Mouse (Mus musculus): Measurements from ENCODE around the gene Lamc1. TPM values are rescaled to one million over a fixed set of nuclear protein-coding genes. Genes with fewer than 3 reads are reported as not detected.

Gene Lamc1
- polyA plus RNA-seq, 1 experiment from 2014 or later = 11.0 TPM

GRCm38 (mm10) chr1:153210992-153211391, 121.6 kb downstream of the Lamc1 start:
- Histone ChIP-seq H3K9ac (ENCODE audit: low read depth, low read length) (no peak overlapping the region), H3K9me3 (replicated peaks; ENCODE audit: control insufficient read depth, low read length, poor library complexity, severe bottlenecking) (no peaks in the 10 kb centered on the region), H3K4me2 (ENCODE audit: low read length) (no peak overlapping the region), H3K27me3 (ENCODE audit: control insufficient read depth, insufficient read depth, low read depth, low read length) (no peaks in the 10 kb centered on the region), H3K4me1 (ENCODE audit: control insufficient read depth, insufficient read depth, low read length) (no peaks in the 10 kb centered on the region), H3K27ac (ENCODE audit: low read length) (no peak overlapping the region), H3K36me3 (ENCODE audit: control insufficient read depth, insufficient read depth, low read length) (no peaks in the 10 kb centered on the region), H3K4me3 (ENCODE audit: low read depth, low read length) (no peak overlapping the region)
- WGBS = 58% methylated on average over 4 of the region's 4 CpGs
- no peak for ATAC-seq

GRCm38 (mm10) chr1:153210198-153210597, 122.4 kb downstream of the Lamc1 start:
- Histone ChIP-seq H3K4me3 (ENCODE audit: low read depth, low read length) (no peak overlapping the region), H3K27me3 (ENCODE audit: control insufficient read depth, insufficient read depth, low read depth, low read length) (no peaks in the 10 kb centered on the region), H3K9ac (ENCODE audit: low read depth, low read length) (no peak overlapping the region), H3K36me3 (ENCODE audit: control insufficient read depth, insufficient read depth, low read length) (no peaks in the 10 kb centered on the region), H3K27ac (ENCODE audit: low read length) (no peak overlapping the region), H3K9me3 (replicated peaks; ENCODE audit: control insufficient read depth, low read length, poor library complexity, severe bottlenecking) (no peaks in the 10 kb centered on the region), H3K4me2 (ENCODE audit: low read length) (no peak overlapping the region), H3K4me1 (ENCODE audit: control insufficient read depth, insufficient read depth, low read length) (no peaks in the 10 kb centered on the region)
- no peak for ATAC-seq
- 77% methylated on average over 2 of the region's 2 CpGs for WGBS

DNA sequence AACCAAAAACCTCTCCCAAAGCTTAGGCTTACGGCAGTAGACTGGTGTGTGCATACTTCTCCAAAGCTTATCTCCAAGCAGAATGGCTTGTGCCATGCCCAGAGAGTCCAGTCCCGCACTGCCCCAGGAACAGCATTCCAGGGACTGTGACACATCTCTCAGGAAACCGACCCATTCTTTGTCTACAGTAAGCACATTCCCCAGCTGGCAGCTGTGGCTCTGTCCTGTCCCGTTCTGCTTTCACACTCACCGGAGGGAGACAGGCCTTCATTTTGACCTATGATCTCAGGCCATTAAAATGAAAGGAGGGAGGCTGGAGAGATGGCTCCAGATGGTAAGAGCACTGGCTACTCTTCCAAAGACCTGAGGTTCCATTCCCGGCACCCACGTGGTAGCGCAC, 130.4 kb downstream of the Lamc1 start:
- no peak overlapping the region for H3K4me3 ChIP-seq (ENCODE audit: low read depth, low read length)
- peaks cover 3% of the 10 kb centered on the region for H3K4me1 ChIP-seq (ENCODE audit: control insufficient read depth, insufficient read depth, low read length)
- 26% methylated on average over 8 of the region's 8 CpGs for WGBS
- no peak overlapping the region for H3K9ac ChIP-seq (ENCODE audit: low read depth, low read length)
- no peaks in the 10 kb centered on the region for H3K9me3 ChIP-seq (replicated peaks; ENCODE audit: control insufficient read depth, low read length, poor library complexity, severe bottlenecking)
- no peak overlapping the region for H3K27ac ChIP-seq (ENCODE audit: low read length)
- H3K4me2 ChIP-seq (ENCODE audit: low read length) = no peak overlapping the region
- no peaks in the 10 kb centered on the region for H3K27me3 ChIP-seq (ENCODE audit: control insufficient read depth, insufficient read depth, low read depth, low read length)
- no peaks in the 10 kb centered on the region for H3K36me3 ChIP-seq (ENCODE audit: control insufficient read depth, insufficient read depth, low read length)
- peak; percentile 28; the same call in 1 of the 2 replicates for ATAC-seq

- Histone ChIP-seq H3K36me3 (ENCODE audit: control insufficient read depth, insufficient read depth, low read length) (no peaks in the 10 kb centered on the region), H3K27ac (ENCODE audit: low read length) (no peak overlapping the region), H3K4me1 (ENCODE audit: control insufficient read depth, insufficient read depth, low read length) (peaks cover 3% of the 10 kb centered on the region), H3K4me3 (ENCODE audit: low read depth, low read length) (no peak overlapping the region), H3K27me3 (ENCODE audit: control insufficient read depth, insufficient read depth, low read depth, low read length) (no peaks in the 10 kb centered on the region), H3K4me2 (ENCODE audit: low read length) (no peak overlapping the region), H3K9me3 (replicated peaks; ENCODE audit: control insufficient read depth, low read length, poor library complexity, severe bottlenecking) (no peaks in the 10 kb centered on the region), H3K9ac (ENCODE audit: low read depth, low read length) (no peak overlapping the region)
- whole genome bisulfite sequencing = 37% methylated on average over 14 of the region's 14 CpGs
- ATAC-seq = no peak
These were observed 131.1 kb downstream of the Lamc1 start for GRCm38 (mm10) chr1:153201448-153201847.

GRCm38 (mm10) chr1:153197316-153197850, 135.2 kb downstream of the Lamc1 start:
- H3K27me3 ChIP-seq (ENCODE audit: control insufficient read depth, insufficient read depth, low read depth, low read length) = no peaks in the 10 kb centered on the region
- H3K36me3 ChIP-seq (ENCODE audit: control insufficient read depth, insufficient read depth, low read length) = no peaks in the 10 kb centered on the region
- no peak overlapping the region for H3K27ac ChIP-seq (ENCODE audit: low read length)
- H3K4me1 ChIP-seq (ENCODE audit: control insufficient read depth, insufficient read depth, low read length) = peaks cover 3% of the 10 kb centered on the region
- no peak overlapping the region for H3K4me3 ChIP-seq (ENCODE audit: low read depth, low read length)
- no peak for ATAC-seq
- H3K9me3 ChIP-seq (replicated peaks; ENCODE audit: control insufficient read depth, low read length, poor library complexity, severe bottlenecking) = no peaks in the 10 kb centered on the region
- H3K9ac ChIP-seq (ENCODE audit: low read depth, low read length) = no peak overlapping the region
- 79% methylated on average over 3 of the region's 3 CpGs for WGBS
- no peak overlapping the region for H3K4me2 ChIP-seq (ENCODE audit: low read length)

GRCm38 (mm10) chr1:153192945-153193344, 139.6 kb downstream of the Lamc1 start:
- WGBS = 87% methylated on average over 6 of the region's 6 CpGs
- Histone ChIP-seq H3K4me3 (ENCODE audit: low read depth, low read length) (no peak overlapping the region), H3K4me1 (ENCODE audit: control insufficient read depth, insufficient read depth, low read length) (peaks cover 10% of the 10 kb centered on the region), H3K27ac (ENCODE audit: low read length) (no peak overlapping the region), H3K9me3 (replicated peaks; ENCODE audit: control insufficient read depth, low read length, poor library complexity, severe bottlenecking) (no peaks in the 10 kb centered on the region), H3K9ac (ENCODE audit: low read depth, low read length) (no peak overlapping the region), H3K27me3 (ENCODE audit: control insufficient read depth, insufficient read depth, low read depth, low read length) (0 out of 2 replicates have a peak, but pooled peaks cover 2% of the 10 kb centered on the region), H3K36me3 (ENCODE audit: control insufficient read depth, insufficient read depth, low read length) (no peaks in the 10 kb centered on the region), H3K4me2 (ENCODE audit: low read length) (no peak overlapping the region)
- no peak for ATAC-seq

DNA sequence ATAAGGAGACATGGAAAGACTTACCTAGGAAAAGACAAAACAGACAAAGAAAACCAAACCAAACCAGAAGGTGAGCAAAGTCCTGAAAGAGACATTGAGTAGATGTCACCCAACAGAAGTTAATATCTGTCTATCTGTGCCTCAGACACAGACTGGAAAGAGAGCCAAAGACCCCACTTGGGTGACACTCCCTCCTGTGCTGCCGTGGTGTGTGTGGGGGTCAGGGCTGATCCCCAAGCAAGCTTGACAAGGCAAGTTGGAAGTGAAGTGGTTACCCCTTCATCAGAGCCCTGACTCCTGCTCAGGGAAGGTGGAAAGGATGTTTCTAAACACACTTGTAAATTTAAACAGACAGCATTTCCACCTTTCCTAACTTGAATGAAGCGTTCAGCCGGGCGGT, 140.2 kb downstream of the Lamc1 start:
- WGBS = 72% methylated on average over 4 of the region's 4 CpGs
- Histone ChIP-seq H3K9ac (ENCODE audit: low read depth, low read length) (no peak overlapping the region), H3K4me3 (ENCODE audit: low read depth, low read length) (no peak overlapping the region), H3K4me1 (ENCODE audit: control insufficient read depth, insufficient read depth, low read length) (peaks cover 10% of the 10 kb centered on the region), H3K27ac (ENCODE audit: low read length) (peak overlapping the region; percentile 63), H3K9me3 (replicated peaks; ENCODE audit: control insufficient read depth, low read length, poor library complexity, severe bottlenecking) (no peaks in the 10 kb centered on the region), H3K36me3 (ENCODE audit: control insufficient read depth, insufficient read depth, low read length) (no peaks in the 10 kb centered on the region), H3K27me3 (ENCODE audit: control insufficient read depth, insufficient read depth, low read depth, low read length) (peaks cover 2% of the 10 kb centered on the region; the same call in 1 of the 2 replicates), H3K4me2 (ENCODE audit: low read length) (no peak overlapping the region)
- ATAC-seq = 0 out of 2 replicates have a peak, but pooled peaks have one; percentile 38

GRCm38 (mm10) chr1:153191943-153192329, 140.7 kb downstream of the Lamc1 start:
- H3K9me3 ChIP-seq (replicated peaks; ENCODE audit: control insufficient read depth, low read length, poor library complexity, severe bottlenecking) = no peaks in the 10 kb centered on the region
- H3K36me3 ChIP-seq (ENCODE audit: control insufficient read depth, insufficient read depth, low read length) = no peaks in the 10 kb centered on the region
- peaks cover 2% of the 10 kb centered on the region; the same call in 1 of the 2 replicates for H3K27me3 ChIP-seq (ENCODE audit: control insufficient read depth, insufficient read depth, low read depth, low read length)
- no peak overlapping the region for H3K9ac ChIP-seq (ENCODE audit: low read depth, low read length)
- ATAC-seq = peak; percentile 69
- H3K4me1 ChIP-seq (ENCODE audit: control insufficient read depth, insufficient read depth, low read length) = peaks cover 10% of the 10 kb centered on the region
- 4% methylated on average over 4 of the region's 5 CpGs for WGBS
- H3K4me3 ChIP-seq (ENCODE audit: low read depth, low read length) = no peak overlapping the region
- H3K4me2 ChIP-seq (ENCODE audit: low read length) = peak overlapping the region; percentile 14
- peak overlapping the region; percentile 63 for H3K27ac ChIP-seq (ENCODE audit: low read length)

DNA sequence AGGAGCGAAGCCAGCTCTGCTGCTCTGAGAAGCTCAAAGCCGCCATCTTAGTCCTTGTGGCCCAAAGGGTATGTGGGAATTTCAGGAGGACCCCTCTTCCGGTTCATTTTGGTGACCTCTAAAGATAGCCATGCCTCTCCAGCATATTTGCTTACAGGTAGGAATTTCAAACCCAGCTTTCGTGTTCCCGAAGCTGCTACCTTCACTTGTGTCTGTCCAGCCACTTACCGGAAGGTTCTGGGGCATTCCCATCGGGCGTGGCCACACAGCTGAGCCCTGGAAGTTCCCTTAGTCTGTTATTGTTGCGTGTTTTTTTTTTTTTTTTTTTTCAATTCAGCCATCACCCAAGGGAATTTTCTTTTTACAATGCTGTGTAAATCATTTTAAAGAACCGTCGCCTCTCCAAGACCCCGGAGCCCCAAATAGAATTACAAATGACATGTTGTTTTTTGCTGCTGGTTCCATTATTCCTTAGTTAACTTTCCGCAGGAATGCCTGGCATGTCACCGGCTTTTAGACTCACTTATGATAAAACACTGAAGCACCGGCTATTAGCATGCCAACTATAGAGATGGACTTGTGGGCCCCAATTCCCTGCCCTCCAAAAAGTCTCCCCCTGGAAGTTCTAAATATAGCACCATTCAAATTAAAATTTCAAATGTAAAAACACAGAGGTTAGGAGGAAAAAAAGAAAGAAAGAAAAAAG, 141.2 kb downstream of the Lamc1 start:
- WGBS = 38% methylated on average over 15 of the region's 15 CpGs
- H3K27me3 ChIP-seq (ENCODE audit: control insufficient read depth, insufficient read depth, low read depth, low read length) = peaks cover 2% of the 10 kb centered on the region; the same call in 1 of the 2 replicates
- peak overlapping the region; percentile 14 for H3K4me2 ChIP-seq (ENCODE audit: low read length)
- peak overlapping the region; percentile 42; the same call in 1 of the 2 replicates for H3K27ac ChIP-seq (ENCODE audit: low read length)
- no peak overlapping the region for H3K4me3 ChIP-seq (ENCODE audit: low read depth, low read length)
- no peaks in the 10 kb centered on the region for H3K9me3 ChIP-seq (replicated peaks; ENCODE audit: control insufficient read depth, low read length, poor library complexity, severe bottlenecking)
- H3K9ac ChIP-seq (ENCODE audit: low read depth, low read length) = no peak overlapping the region
- 0 out of 2 replicates have a peak, but pooled peaks have one; percentile 34 for ATAC-seq
- peaks cover 10% of the 10 kb centered on the region for H3K4me1 ChIP-seq (ENCODE audit: control insufficient read depth, insufficient read depth, low read length)
- H3K36me3 ChIP-seq (ENCODE audit: control insufficient read depth, insufficient read depth, low read length) = no peaks in the 10 kb centered on the region

All from midbrain, embryonic 16.5 days (tissue).